Mouse (Mus musculus) CH12F3 (cell line): ENCODE results near the gene Cbwd1.

Experiments used
- in situ Hi-C: fragments of 300-500 bp; cut with MboI; formaldehyde crosslinking; loops from 2 replicates; pipeline ENCODE4 v1.14.3; 2020; ENCODE audit warnings: low sequenced_read_pairs

Gene Cbwd1

GRCm38 (mm10) chr19:24961172-24961962 is at the start of gene Cbwd1:
Cbwd1 (minus strand) TSS chr19:24961610.
- in situ Hi-C loops = no loop called here

GRCm38 (mm10) chr19:25008509-25008908 is 47.1 kb upstream of the Cbwd1 start:
- in situ Hi-C loops = no loop called here

- in situ Hi-C loops = no loop called here
Measured at GRCm38 (mm10) chr19:25006686-25007085, 45.3 kb upstream of the Cbwd1 start.

- in situ Hi-C loops = no loop called here
Measured at GRCm38 (mm10) chr19:25003810-25004209, 42.4 kb upstream of the Cbwd1 start.

DNA sequence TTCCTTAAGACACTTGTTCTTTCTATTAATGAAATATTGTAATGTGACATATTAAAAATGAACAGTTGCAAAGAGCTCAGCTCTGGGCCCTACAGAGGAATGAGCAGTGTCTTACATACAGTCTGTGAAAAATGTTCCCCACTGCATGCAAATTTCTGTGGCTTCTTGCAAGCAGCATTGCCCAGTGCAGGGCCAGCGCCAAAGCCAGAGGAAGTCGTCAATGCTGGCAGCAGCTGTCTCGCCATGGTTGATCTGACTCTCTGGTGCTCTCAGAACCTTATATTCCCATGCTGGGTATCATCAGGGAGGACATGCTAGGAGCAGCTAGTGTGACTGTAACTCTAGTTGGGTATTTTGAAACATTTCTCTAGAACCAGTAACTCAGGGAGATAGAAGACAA is 41.4 kb upstream of the Cbwd1 start:
- in situ Hi-C loops = no loop called here

DNA sequence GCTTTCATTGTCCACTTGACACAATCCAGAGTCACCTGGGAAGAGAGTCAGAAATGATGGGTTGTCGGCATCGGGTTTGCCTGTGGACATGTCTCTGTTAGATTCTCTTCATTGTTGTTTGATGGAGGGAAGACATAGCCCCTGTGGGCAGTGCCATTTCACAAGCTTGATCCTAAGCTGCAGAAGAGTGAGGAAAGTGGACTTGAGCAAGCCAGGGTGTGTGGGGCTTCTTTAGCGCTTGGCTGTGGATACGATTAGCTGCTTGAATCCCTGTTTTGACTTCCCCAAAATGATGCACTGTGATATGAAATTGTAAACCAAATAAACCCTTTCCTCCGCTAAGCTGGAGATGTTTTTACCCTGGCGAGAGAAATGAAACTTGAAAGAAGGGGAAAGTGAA is 40.6 kb upstream of the Cbwd1 start:
- in situ Hi-C loops = no loop called here

DNA sequence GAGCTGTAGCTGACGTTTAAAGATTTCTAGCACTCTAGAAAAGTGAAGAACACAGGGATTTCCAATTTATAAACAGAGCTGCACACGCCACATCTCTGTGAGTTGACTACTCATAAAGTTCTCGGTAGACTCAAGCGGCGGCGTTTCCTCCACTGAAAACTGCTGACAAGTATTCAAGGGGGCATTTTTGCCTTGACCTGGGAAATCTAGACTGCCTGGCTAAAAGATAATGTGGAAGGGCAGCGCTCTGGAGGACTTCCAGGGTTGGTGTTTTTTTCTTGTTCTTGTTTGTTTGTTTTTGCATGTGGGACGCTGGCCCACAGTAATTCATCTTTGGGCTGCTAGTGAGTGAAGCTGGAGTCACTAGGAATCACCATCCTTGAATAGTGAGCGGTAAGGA is 38.7 kb upstream of the Cbwd1 start:
- in situ Hi-C loops = no loop called here

- in situ Hi-C loops = no loop called here
Measured at GRCm38 (mm10) chr19:24999201-24999886, 37.9 kb upstream of the Cbwd1 start, which contains the start of gene Dock8. Dock8 (plus strand) TSS chr19:24999534.

DNA sequence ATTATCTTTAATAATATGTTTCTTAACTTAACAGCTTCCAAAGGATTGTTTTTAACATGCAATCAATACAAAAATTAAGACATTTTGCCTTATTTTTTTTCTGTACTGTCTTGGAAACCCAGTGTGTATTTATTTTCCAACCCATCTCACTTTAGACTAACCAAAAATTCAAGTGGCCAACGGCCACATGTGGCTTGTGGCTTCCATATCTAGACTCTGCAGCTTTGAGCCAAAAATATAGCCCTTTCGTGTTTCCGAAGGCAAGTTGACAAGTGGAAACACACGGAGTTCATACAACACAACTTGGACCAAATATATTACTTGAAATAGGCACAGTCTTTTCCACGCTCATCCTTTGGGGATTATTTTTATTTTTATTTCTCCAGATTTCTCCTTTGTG is 37.2 kb upstream of the Cbwd1 start:
- in situ Hi-C loops = no loop called here

GRCm38 (mm10) chr19:24996815-24997704 is 35.6 kb upstream of the Cbwd1 start:
- in situ Hi-C loops = no loop called here

- in situ Hi-C loops = no loop called here
Measured at GRCm38 (mm10) chr19:24994900-24995299, 33.5 kb upstream of the Cbwd1 start.

GRCm38 (mm10) chr19:24993526-24993925 is 32.1 kb upstream of the Cbwd1 start:
- in situ Hi-C loops = no loop called here

- in situ Hi-C loops = no loop called here
Measured at GRCm38 (mm10) chr19:24990138-24990822, 28.9 kb upstream of the Cbwd1 start.

- in situ Hi-C loops = no loop called here
Measured at GRCm38 (mm10) chr19:24988831-24989230, 27.4 kb upstream of the Cbwd1 start.

- in situ Hi-C loops = no loop called here
Measured at GRCm38 (mm10) chr19:24987355-24987754, 25.9 kb upstream of the Cbwd1 start.

GRCm38 (mm10) chr19:24985045-24985444 is 23.6 kb upstream of the Cbwd1 start:
- in situ Hi-C loops = no loop called here

GRCm38 (mm10) chr19:24983857-24984498 is 22.6 kb upstream of the Cbwd1 start:
- in situ Hi-C loops = no loop called here

- in situ Hi-C loops = no loop called here
Measured at GRCm38 (mm10) chr19:24983050-24983449, 21.6 kb upstream of the Cbwd1 start.

GRCm38 (mm10) chr19:24981294-24981693 is 19.9 kb upstream of the Cbwd1 start:
- in situ Hi-C loops = no loop called here
